Mouse (Mus musculus): ENCODE data around the gene Dagla.

GRCm38 (mm10) chr19:10312072-10312471, 7.4 kb upstream of the Dagla start:
- no peak for TF ChIP-seq POLR2A (IDR thresholded peaks at IDR 0.05; ENCODE audit: control insufficient read depth, low read depth, low read length)
- no peak for TF ChIP-seq CTCF (IDR thresholded peaks at IDR 0.05; ENCODE audit: control insufficient read depth, insufficient read depth, insufficient replicate concordance, low read depth, low read length)

Measured in testis, adult 2 months (tissue).